Mouse (Mus musculus): ENCODE measurements around the gene Scgb1b17. TPM values are rescaled to one million over a fixed set of nuclear protein-coding genes. Genes with fewer than 3 reads are reported as not detected.
"Not testable (repeated sequence)": the region's sequence is repeated elsewhere in the genome, so short reads cannot be mapped to it uniquely, and the experiment has no call there.

The Scgb1b17 gene
- not detected in 2 replicates for polyA plus RNA-seq (2016; fragmentation: Nextera tagmentation; extraction: Ambion mirVana)

DNA sequence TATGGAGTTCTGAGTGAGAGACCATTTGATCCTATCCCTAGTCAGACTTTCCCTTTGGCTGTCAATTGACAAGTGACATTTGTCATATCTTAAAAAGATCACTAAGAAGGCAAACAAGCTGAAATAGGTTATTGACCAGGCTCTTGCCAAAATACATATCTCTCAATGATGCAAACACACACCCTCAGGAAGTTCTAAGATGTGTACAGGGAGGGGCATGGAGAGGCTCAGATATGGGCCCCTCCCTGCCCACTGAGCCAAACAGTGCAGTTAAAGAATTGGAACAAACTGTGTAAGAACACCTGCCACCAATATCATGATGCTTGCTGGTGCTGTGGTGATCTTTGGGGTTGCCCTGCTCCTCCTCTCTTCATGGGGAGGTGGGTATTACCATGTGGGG lies at the start of gene Scgb1b17:
Scgb1b17 (plus strand) TSS at position 301 of the 400 bp plus-strand sequence.
- H3K27me3 ChIP-seq (ENCODE audit: poor library complexity, severe bottlenecking); DNase-seq (ENCODE audit: extremely low spot score, low spot score); H3K4me3 ChIP-seq; H3K27ac ChIP-seq; H3K9me3 ChIP-seq; H3K36me3 ChIP-seq (replicated peaks); H3K4me1 ChIP-seq: not testable (repeated sequence)

DNA sequence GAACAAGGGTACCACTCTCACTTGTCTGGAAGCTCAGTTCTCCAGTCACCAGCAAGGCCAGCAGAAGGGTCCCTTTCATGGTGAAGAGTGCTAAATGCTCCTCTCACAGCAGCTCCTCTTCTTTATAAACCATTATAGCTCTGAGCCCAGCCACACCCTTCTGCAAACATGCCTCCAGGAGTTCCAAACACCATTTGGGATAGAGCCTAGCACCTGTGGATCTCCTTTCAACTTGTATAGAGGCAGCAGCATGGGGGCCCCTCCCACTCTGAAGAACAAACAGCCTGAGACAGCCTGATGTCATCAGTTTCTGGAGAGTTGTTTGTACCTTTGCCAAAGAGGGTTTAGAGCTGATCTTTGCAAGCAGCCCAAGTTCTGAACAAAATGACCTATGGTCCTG lies 6.8 kb upstream of the Scgb1b17 start, which contains the start of gene Scgb2b17:
Scgb2b17 (minus strand) TSS at position 101 of the 400 bp plus-strand sequence.
- not testable (repeated sequence) for H3K27me3 ChIP-seq (ENCODE audit: poor library complexity, severe bottlenecking); H3K36me3 ChIP-seq (replicated peaks)

More for the DNA sequence above, 6.8 kb upstream of the Scgb1b17 start, which contains the start of gene Scgb2b17:
- not testable (repeated sequence) for H3K9me3 ChIP-seq; H3K27ac ChIP-seq; H3K4me1 ChIP-seq; H3K4me3 ChIP-seq; DNase-seq (ENCODE audit: extremely low spot score, low spot score)

Other genes with a start within 250 kb of the Scgb1b17 start
- gene Scgb2b15, start 233.8 kb upstream of the Scgb1b17 start, polyA plus RNA-seq (2016; fragmentation: Nextera tagmentation; extraction: Ambion mirVana), result not detected in 2 replicates
- gene Scgb1b15, start 226.9 kb upstream of the Scgb1b17 start, polyA plus RNA-seq (2016; fragmentation: Nextera tagmentation; extraction: Ambion mirVana), result not detected in 2 replicates
- not detected in 2 replicates for gene Scgb2b17, start 6.9 kb upstream of the Scgb1b17 start, polyA plus RNA-seq (2016; fragmentation: Nextera tagmentation; extraction: Ambion mirVana)
- not detected in 2 replicates for gene Scgb2b18, start 110.4 kb downstream of the Scgb1b17 start, polyA plus RNA-seq (2016; fragmentation: Nextera tagmentation; extraction: Ambion mirVana)
- not detected in 2 replicates for gene Scgb1b18, start 122.1 kb downstream of the Scgb1b17 start, polyA plus RNA-seq (2016; fragmentation: Nextera tagmentation; extraction: Ambion mirVana)
- gene Scgb2b19, start 216.9 kb downstream of the Scgb1b17 start, polyA plus RNA-seq (2016; fragmentation: Nextera tagmentation; extraction: Ambion mirVana), result not detected in 2 replicates
- gene Scgb1b19, start 223.8 kb downstream of the Scgb1b17 start, polyA plus RNA-seq (2016; fragmentation: Nextera tagmentation; extraction: Ambion mirVana), result not detected in 2 replicates

All from forebrain, embryonic 10.5 days (tissue).